Mouse (Mus musculus): ENCODE measurements around the gene Hoxb5.

- TF ChIP-seq CTCF (IDR thresholded peaks at IDR 0.05; ENCODE audit: control insufficient read depth, insufficient read depth, low read length) (no peak), POLR2A (IDR thresholded peaks at IDR 0.05; ENCODE audit: borderline replicate concordance, control insufficient read depth, low read depth, low read length) (no peak)
Measured at GRCm38 (mm10) chr11:96281855-96282570, 21.1 kb upstream of the Hoxb5 start, which contains the start of gene Hoxb8.

All from bone marrow, adult 2 months (tissue).